Mouse (Mus musculus) cortical plate, adult 2 months (tissue): ENCODE measurements around the gene Tap1.

Experiments
- CTCF ChIP-seq: fragments of 200-500 bp; IDR thresholded peaks from 2 replicates; pipeline ENCODE4 v1.5.1; 2011; ENCODE audit warnings: mild to moderate bottlenecking, control low read depth, low read length; ENCODE audit not compliant: insufficient read depth; ENCODE audit errors: extremely low read depth
- POLR2A ChIP-seq: fragments of 200-500 bp; IDR thresholded peaks from 2 replicates; pipeline ENCODE4 v1.6.1; 2011; ENCODE audit warnings: mild to moderate bottlenecking, low read length, control low read depth; ENCODE audit not compliant: insufficient read depth; ENCODE audit errors: extremely low read depth

GRCm38 (mm10) chr17:34210599-34210998, 23.2 kb downstream of the Tap1 start:
- TF ChIP-seq POLR2A (no peak), CTCF (no peak)
